Mouse (Mus musculus): ENCODE results near the gene Mapkapk5. TPM values are rescaled to one million over a fixed set of nuclear protein-coding genes. Genes with fewer than 3 reads are reported as not detected.

The Mapkapk5 gene
- polyA plus RNA-seq (2011; ENCODE audit: insufficient read depth, insufficient read length, low read depth, missing spikeins) = 74.4 and 75.2 TPM in 2 replicates

GRCm38 (mm10) chr5:121545793-121546529, at the start of gene Mapkapk5:
Mapkapk5 (minus strand) TSS chr5:121545905.
- no peaks in the 10 kb centered on the region for H3K4me1 ChIP-seq (ENCODE audit: control insufficient read depth, insufficient read depth, low read length)
- H3K27me3 ChIP-seq (ENCODE audit: control insufficient read depth, insufficient read depth, low read length, poor library complexity, severe bottlenecking) = no peaks in the 10 kb centered on the region
- H3K36me3 ChIP-seq (ENCODE audit: control insufficient read depth, insufficient read depth, low read length, poor library complexity, severe bottlenecking) = no peaks in the 10 kb centered on the region
- H3K9me3 ChIP-seq (replicated peaks; ENCODE audit: control insufficient read depth, insufficient read depth, low read length, poor library complexity, severe bottlenecking) = no peaks in the 10 kb centered on the region
- H3K9ac ChIP-seq (ENCODE audit: low read depth, poor library complexity, severe bottlenecking) = peak within 1 kb of the TSS; percentile 94
- H3K4me3 ChIP-seq (ENCODE audit: low read depth, low read length) = peak within 1 kb of the TSS; percentile 97
- 0 out of 2 replicates have a peak, but pooled peaks have one; percentile 26 for TF ChIP-seq EP300 (IDR thresholded peaks at IDR 0.05; ENCODE audit: insufficient read depth, low read depth, low read length)
- TF ChIP-seq POLR2A (IDR thresholded peaks at IDR 0.05; ENCODE audit: insufficient read depth, low read length) = peak; percentile 86
- TF ChIP-seq CTCF (IDR thresholded peaks at IDR 0.05; ENCODE audit: low read depth, low read length) = no peak
- 0 out of 2 replicates have a peak within 1 kb of the TSS, but pooled peaks have one; percentile 5 for H3K27ac ChIP-seq (ENCODE audit: insufficient read depth, low read length)

- Histone ChIP-seq H3K9ac (ENCODE audit: low read depth, poor library complexity, severe bottlenecking) (no peak overlapping the region), H3K9me3 (replicated peaks; ENCODE audit: control insufficient read depth, insufficient read depth, low read length, poor library complexity, severe bottlenecking) (no peaks in the 10 kb centered on the region), H3K27ac (ENCODE audit: insufficient read depth, low read length) (no peak overlapping the region), H3K36me3 (ENCODE audit: control insufficient read depth, insufficient read depth, low read length, poor library complexity, severe bottlenecking) (no peaks in the 10 kb centered on the region), H3K27me3 (ENCODE audit: control insufficient read depth, insufficient read depth, low read length, poor library complexity, severe bottlenecking) (no peaks in the 10 kb centered on the region), H3K4me1 (ENCODE audit: control insufficient read depth, insufficient read depth, low read length) (peaks cover 4% of the 10 kb centered on the region), H3K4me3 (ENCODE audit: low read depth, low read length) (no peak overlapping the region)
- TF ChIP-seq EP300 (IDR thresholded peaks at IDR 0.05; ENCODE audit: insufficient read depth, low read depth, low read length) (no peak), POLR2A (IDR thresholded peaks at IDR 0.05; ENCODE audit: insufficient read depth, low read length) (no peak), CTCF (IDR thresholded peaks at IDR 0.05; ENCODE audit: low read depth, low read length) (no peak)
These were observed 49.1 kb upstream of the Mapkapk5 start for GRCm38 (mm10) chr5:121594714-121595313.

- Histone ChIP-seq H3K27ac (ENCODE audit: insufficient read depth, low read length) (peak within 1 kb of the TSS; percentile 45; the same call in 1 of the 2 replicates), H3K27me3 (ENCODE audit: control insufficient read depth, insufficient read depth, low read length, poor library complexity, severe bottlenecking) (no peaks in the 10 kb centered on the region), H3K9ac (ENCODE audit: low read depth, poor library complexity, severe bottlenecking) (peak within 1 kb of the TSS; percentile 53), H3K4me1 (ENCODE audit: control insufficient read depth, insufficient read depth, low read length) (peaks cover 2% of the 10 kb centered on the region), H3K9me3 (replicated peaks; ENCODE audit: control insufficient read depth, insufficient read depth, low read length, poor library complexity, severe bottlenecking) (no peaks in the 10 kb centered on the region), H3K36me3 (ENCODE audit: control insufficient read depth, insufficient read depth, low read length, poor library complexity, severe bottlenecking) (no peaks in the 10 kb centered on the region), H3K4me3 (ENCODE audit: low read depth, low read length) (peak within 1 kb of the TSS; percentile 86)
- TF ChIP-seq CTCF (IDR thresholded peaks at IDR 0.05; ENCODE audit: low read depth, low read length) (no peak), POLR2A (IDR thresholded peaks at IDR 0.05; ENCODE audit: insufficient read depth, low read length) (peak; percentile 83)
These were observed 48.0 kb upstream of the Mapkapk5 start, which contains the start of gene Aldh2 for GRCm38 (mm10) chr5:121593451-121594401. Aldh2 (minus strand) TSS chr5:121593824.

- TF ChIP-seq CTCF (IDR thresholded peaks at IDR 0.05; ENCODE audit: low read depth, low read length) = no peak
- TF ChIP-seq EP300 (IDR thresholded peaks at IDR 0.05; ENCODE audit: insufficient read depth, low read depth, low read length) = no peak
- TF ChIP-seq POLR2A (IDR thresholded peaks at IDR 0.05; ENCODE audit: insufficient read depth, low read length) = no peak
These were observed 47.2 kb upstream of the Mapkapk5 start for GRCm38 (mm10) chr5:121592816-121593407.

GRCm38 (mm10) chr5:121592064-121592815, 46.5 kb upstream of the Mapkapk5 start:
- Histone ChIP-seq H3K27ac (ENCODE audit: insufficient read depth, low read length) (no peak overlapping the region), H3K36me3 (ENCODE audit: control insufficient read depth, insufficient read depth, low read length, poor library complexity, severe bottlenecking) (no peaks in the 10 kb centered on the region), H3K9me3 (replicated peaks; ENCODE audit: control insufficient read depth, insufficient read depth, low read length, poor library complexity, severe bottlenecking) (no peaks in the 10 kb centered on the region), H3K9ac (ENCODE audit: low read depth, poor library complexity, severe bottlenecking) (peak overlapping the region; percentile 53), H3K4me3 (ENCODE audit: low read depth, low read length) (peak overlapping the region; percentile 86), H3K4me1 (ENCODE audit: control insufficient read depth, insufficient read depth, low read length) (peaks cover 1% of the 10 kb centered on the region), H3K27me3 (ENCODE audit: control insufficient read depth, insufficient read depth, low read length, poor library complexity, severe bottlenecking) (no peaks in the 10 kb centered on the region)
- TF ChIP-seq POLR2A (IDR thresholded peaks at IDR 0.05; ENCODE audit: insufficient read depth, low read length) = no peak
- no peak for TF ChIP-seq EP300 (IDR thresholded peaks at IDR 0.05; ENCODE audit: insufficient read depth, low read depth, low read length)
- no peak for TF ChIP-seq CTCF (IDR thresholded peaks at IDR 0.05; ENCODE audit: low read depth, low read length)

More at GRCm38 (mm10) chr5:121592816-121593407, 47.2 kb upstream of the Mapkapk5 start:
- no peaks in the 10 kb centered on the region for H3K9me3 ChIP-seq (replicated peaks; ENCODE audit: control insufficient read depth, insufficient read depth, low read length, poor library complexity, severe bottlenecking)
- H3K27ac ChIP-seq (ENCODE audit: insufficient read depth, low read length) = no peak overlapping the region
- H3K9ac ChIP-seq (ENCODE audit: low read depth, poor library complexity, severe bottlenecking) = peak overlapping the region; percentile 53
- H3K4me3 ChIP-seq (ENCODE audit: low read depth, low read length) = peak overlapping the region; percentile 86
- peaks cover 1% of the 10 kb centered on the region for H3K4me1 ChIP-seq (ENCODE audit: control insufficient read depth, insufficient read depth, low read length)
- H3K36me3 ChIP-seq (ENCODE audit: control insufficient read depth, insufficient read depth, low read length, poor library complexity, severe bottlenecking) = no peaks in the 10 kb centered on the region
- H3K27me3 ChIP-seq (ENCODE audit: control insufficient read depth, insufficient read depth, low read length, poor library complexity, severe bottlenecking) = no peaks in the 10 kb centered on the region

Data from ES-Bruce4 (cell line).